In the genomic region with DNA sequence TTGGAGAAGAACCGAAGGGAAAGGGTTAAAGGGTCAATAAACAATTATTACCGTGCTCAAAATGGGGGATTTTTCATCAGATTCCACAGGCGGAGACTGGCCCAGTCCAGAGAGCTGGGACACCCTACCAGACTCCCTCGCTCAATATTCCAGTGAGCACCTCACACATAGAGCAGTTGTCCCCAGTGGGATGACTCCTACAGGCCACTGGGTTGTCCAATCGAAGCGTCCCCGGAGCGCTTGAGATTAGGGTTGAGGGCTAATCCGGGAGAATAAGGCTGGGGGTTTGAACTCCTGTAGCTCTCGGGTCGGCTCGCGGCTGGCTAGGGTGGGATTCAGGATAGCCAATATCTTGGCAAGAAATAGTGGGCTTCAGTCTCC, we compare ENCODE assay signal across 9 mouse cellular contexts. TPM values are rescaled to one million over a fixed set of nuclear protein-coding genes. Genes with fewer than 3 reads are reported as not detected.
DNase-seq lines count a peak whose midpoint lies in the region; ATAC-seq and TF ChIP-seq lines count a peak whose summit lies in the region.
"Had no signal": no experiment of that assay in that cellular context is flagged by ENCODE, and none has a peak within 500 bp of the region (broad histone marks: within the 10 kb centered on the region; RNA-seq: fewer than 3 reads in every experiment).

No protein-coding gene starts in this region.

- ATAC-seq in hindbrain, embryonic 14.5 days (ENCODE audit: low FRiP score), result no peak
- peak; percentile 32; the same call in 1 of the 2 replicates for ATAC-seq in midbrain, embryonic 14.5 days (ENCODE audit: low FRiP score, low TSS enrichment)

- no peaks in the 10 kb centered on the region for H3K9me3 ChIP-seq in hindbrain, embryonic 14.5 days (ENCODE audit: control insufficient read depth, low read length)
- H3K9me3 ChIP-seq in midbrain, embryonic 14.5 days (ENCODE audit: control insufficient read depth, low read length), result no peaks in the 10 kb centered on the region

- under 1% methylated on average over 13 of the region's 13 CpGs for WGBS in hindbrain, embryonic 14.5 days
- 1% methylated on average over 13 of the region's 13 CpGs for WGBS in midbrain, embryonic 14.5 days

- no peak overlapping the region for H3K27ac ChIP-seq in cortical plate, adult 2 months (ENCODE audit: insufficient read depth, low read length)
- H3K27ac ChIP-seq in hindbrain, embryonic 14.5 days, result no peak overlapping the region
- H3K27ac ChIP-seq in midbrain, embryonic 14.5 days (replicated peaks; ENCODE audit: low read depth, low read length), result no peak overlapping the region

- H3K9ac ChIP-seq in hindbrain, embryonic 14.5 days, result no peak overlapping the region
- no peak overlapping the region for H3K9ac ChIP-seq in midbrain, embryonic 14.5 days (replicated peaks; ENCODE audit: low read length)

- TF ChIP-seq CTCF in cortical plate, adult 2 months (IDR thresholded peaks at IDR 0.05; ENCODE audit: extremely low read depth, insufficient read depth, low read length), result no peak

- no peaks in the 10 kb centered on the region for H3K4me1 ChIP-seq in cortical plate, adult 2 months (ENCODE audit: control insufficient read depth, insufficient read depth, low read length)
- H3K4me1 ChIP-seq in hindbrain, embryonic 14.5 days (replicated peaks; ENCODE audit: control insufficient read depth, insufficient read depth, low read length), result peaks cover 5% of the 10 kb centered on the region; the same call in 1 of the 2 replicates
- peaks cover 10% of the 10 kb centered on the region for H3K4me1 ChIP-seq in midbrain, embryonic 14.5 days (ENCODE audit: control insufficient read depth, insufficient read depth, low read length)

- 0 out of 2 replicates have a peak overlapping the region, but pooled peaks have one; percentile 15 for H3K4me3 ChIP-seq in cortical plate, adult 2 months (ENCODE audit: insufficient read depth, low read length)
- H3K4me3 ChIP-seq in hindbrain, embryonic 14.5 days (replicated peaks; ENCODE audit: low read length), result no peak overlapping the region
- peak overlapping the region; percentile 37 for H3K4me3 ChIP-seq in midbrain, embryonic 14.5 days (replicated peaks; ENCODE audit: low read depth, low read length)

- TF ChIP-seq POLR2A in cortical plate, adult 2 months (IDR thresholded peaks at IDR 0.05; ENCODE audit: extremely low read depth, insufficient read depth, low read length), result no peak

- peaks cover 86% of the 10 kb centered on the region for H3K27me3 ChIP-seq in hindbrain, embryonic 14.5 days (ENCODE audit: control insufficient read depth, insufficient read depth, low read length)
- H3K27me3 ChIP-seq in midbrain, embryonic 14.5 days (ENCODE audit: control insufficient read depth, insufficient read depth, low read length), result peaks cover 83% of the 10 kb centered on the region

- H3K36me3 ChIP-seq in hindbrain, embryonic 14.5 days (replicated peaks; ENCODE audit: control insufficient read depth, insufficient read depth), result no peaks in the 10 kb centered on the region
- H3K36me3 ChIP-seq in midbrain, embryonic 14.5 days (ENCODE audit: control insufficient read depth, insufficient read depth, low read length), result no peaks in the 10 kb centered on the region

- H3K4me2 ChIP-seq in hindbrain, embryonic 14.5 days (replicated peaks), result peak overlapping the region; percentile 51
- H3K4me2 ChIP-seq in midbrain, embryonic 14.5 days (ENCODE audit: low read length), result peak overlapping the region; percentile 58

- DNase-seq in kidney, adult 11 months, result peak; percentile 5
- DNase-seq in kidney, adult 9 months, result no peak
- no peak for DNase-seq in hindbrain, embryonic 14.5 days (ENCODE audit: low spot score)
- DNase-seq in midbrain, embryonic 14.5 days, result no peak
- no peak for DNase-seq in gastrocnemius, postnatal 4 days (ENCODE audit: low spot score in 2 of 2)
- DNase-seq in retina, embryonic 14.5 days (ENCODE audit: low spot score), result no peak
- DNase-seq in gastrocnemius, postnatal 25 days, result no peak

RNA-seq across cellular contexts. Expression of gene Foxd1, which starts 0.3 kb away (rescaled TPM):
- 0.59 and 1.0 TPM in 2 replicates for polyA plus RNA-seq in cortical plate, adult 2 months (2012; rRNA removed)
- polyA plus RNA-seq in hindbrain, embryonic 14.5 days (2014; fragmentation: Nextera tagmentation; extraction: Ambion mirVana), result 0.89 and 1.1 TPM in 2 replicates
- 0.12 and 0.54 TPM in 2 replicates for polyA plus RNA-seq in midbrain, embryonic 14.5 days (2014; fragmentation: Nextera tagmentation; extraction: Ambion mirVana)
- under 1 TPM; 0.44 to 0.60 TPM for total RNA-seq in gastrocnemius, postnatal 4 days (2021)
- total RNA-seq in gastrocnemius, postnatal 25 days (2021), result under 1 TPM in 1 of 2 experiments, not detected in 1; 0.08 TPM
- total RNA-seq: hematopoietic stem cell, adult 5-6 weeks had no signal

RNA-seq across cellular contexts. Expression of gene Btf3, which starts 36.9 kb away (rescaled TPM):
- polyA plus RNA-seq in cortical plate, adult 2 months (2012; rRNA removed), result 283 and 307 TPM in 2 replicates
- polyA plus RNA-seq in hindbrain, embryonic 14.5 days (2014; fragmentation: Nextera tagmentation; extraction: Ambion mirVana), result 498 and 539 TPM in 2 replicates
- 568 and 574 TPM in 2 replicates for polyA plus RNA-seq in midbrain, embryonic 14.5 days (2014; fragmentation: Nextera tagmentation; extraction: Ambion mirVana)
- 100 to 1,000 TPM; 364 to 369 TPM for total RNA-seq in gastrocnemius, postnatal 4 days (2021)
- total RNA-seq in gastrocnemius, postnatal 25 days (2021), result 100 to 1,000 TPM; 194 to 210 TPM
